Mouse (Mus musculus) frontal cortex, adult (tissue): ENCODE data around the gene Tmem44.

Experiments
- ATAC-seq: cut with Nextera tagmentation; 2 replicates; pipeline ENCODE4 v1.9.2; 2017; ENCODE audit warnings: mild to moderate bottlenecking, moderate library complexity, mixed read lengths; ENCODE audit not compliant: low TSS enrichment

The Tmem44 gene

GRCm38 (mm10) chr16:30550748-30551192 is at the start of gene Tmem44:
Tmem44 (minus strand) TSS chr16:30550842.
- peak; percentile 20; the same call in 1 of the 2 replicates for ATAC-seq

- ATAC-seq = peak; percentile 68
These were observed 49.0 kb upstream of the Tmem44 start, which contains the start of gene Fam43a for GRCm38 (mm10) chr16:30599491-30600268. Fam43a (plus strand) TSS chr16:30599723.

GRCm38 (mm10) chr16:30596959-30597681 is 46.5 kb upstream of the Tmem44 start:
- peak; percentile 41 for ATAC-seq

GRCm38 (mm10) chr16:30595835-30596557 is 45.4 kb upstream of the Tmem44 start:
- no peak for ATAC-seq

GRCm38 (mm10) chr16:30595356-30595755 is 44.7 kb upstream of the Tmem44 start:
- no peak for ATAC-seq

- no peak for ATAC-seq
These were observed 41.3 kb upstream of the Tmem44 start for GRCm38 (mm10) chr16:30591990-30592389.

- no peak for ATAC-seq
These were observed 39.9 kb upstream of the Tmem44 start for GRCm38 (mm10) chr16:30590264-30591209.

- peak; percentile 96 for ATAC-seq
These were observed 37.1 kb upstream of the Tmem44 start, which contains the start of gene Lsg1 for GRCm38 (mm10) chr16:30587494-30588327. Lsg1 (minus strand) TSS chr16:30587592.

GRCm38 (mm10) chr16:30586935-30587493 is 36.4 kb upstream of the Tmem44 start:
- ATAC-seq = peak; percentile 29; the same call in 1 of the 2 replicates

- no peak for ATAC-seq
These were observed 30.1 kb upstream of the Tmem44 start for GRCm38 (mm10) chr16:30580765-30581164.

- no peak for ATAC-seq
These were observed 25.8 kb upstream of the Tmem44 start for GRCm38 (mm10) chr16:30576392-30576791.

- ATAC-seq = no peak
These were observed 25.2 kb upstream of the Tmem44 start for GRCm38 (mm10) chr16:30575815-30576214.

GRCm38 (mm10) chr16:30572239-30572638 is 21.6 kb upstream of the Tmem44 start:
- no peak for ATAC-seq

- no peak for ATAC-seq
These were observed 20.7 kb upstream of the Tmem44 start for GRCm38 (mm10) chr16:30571378-30571777.

- ATAC-seq = no peak
These were observed 19.5 kb upstream of the Tmem44 start for GRCm38 (mm10) chr16:30570173-30570572.

- ATAC-seq = no peak
These were observed 15.0 kb upstream of the Tmem44 start for GRCm38 (mm10) chr16:30565631-30566030.

- ATAC-seq = no peak
These were observed 10.0 kb upstream of the Tmem44 start for GRCm38 (mm10) chr16:30560601-30561000.

- ATAC-seq = no peak
These were observed 8.8 kb upstream of the Tmem44 start for GRCm38 (mm10) chr16:30559312-30559992.

GRCm38 (mm10) chr16:30554109-30554508 is 3.5 kb upstream of the Tmem44 start:
- ATAC-seq = no peak
